Mouse (Mus musculus): ENCODE data around the gene Asb10. TPM values are rescaled to one million over a fixed set of nuclear protein-coding genes. Genes with fewer than 3 reads are reported as not detected.

Asb10 gene
- polyA plus RNA-seq, 1 experiment from 2014 or later, result 0.14 TPM

- no peaks in the 10 kb centered on the region for H3K36me3 ChIP-seq
- H3K27ac ChIP-seq (replicated peaks), result no peak overlapping the region
- 0 out of 2 replicates have a peak overlapping the region, but pooled peaks have one; percentile 1 for H3K4me2 ChIP-seq
- peaks cover 43% of the 10 kb centered on the region for H3K27me3 ChIP-seq
- H3K9ac ChIP-seq, result no peak overlapping the region
- H3K4me1 ChIP-seq (replicated peaks), result peaks cover 19% of the 10 kb centered on the region
- H3K9me3 ChIP-seq, result no peaks in the 10 kb centered on the region
- no peak overlapping the region for H3K4me3 ChIP-seq
- WGBS, result 16% methylated on average over 24 of the region's 24 CpGs
- peak; percentile 57 for ATAC-seq (ENCODE audit: low FRiP score, low read depth)
These were observed 10.6 kb downstream of the Asb10 start for GRCm38 (mm10) chr5:24530042-24530689.

DNA sequence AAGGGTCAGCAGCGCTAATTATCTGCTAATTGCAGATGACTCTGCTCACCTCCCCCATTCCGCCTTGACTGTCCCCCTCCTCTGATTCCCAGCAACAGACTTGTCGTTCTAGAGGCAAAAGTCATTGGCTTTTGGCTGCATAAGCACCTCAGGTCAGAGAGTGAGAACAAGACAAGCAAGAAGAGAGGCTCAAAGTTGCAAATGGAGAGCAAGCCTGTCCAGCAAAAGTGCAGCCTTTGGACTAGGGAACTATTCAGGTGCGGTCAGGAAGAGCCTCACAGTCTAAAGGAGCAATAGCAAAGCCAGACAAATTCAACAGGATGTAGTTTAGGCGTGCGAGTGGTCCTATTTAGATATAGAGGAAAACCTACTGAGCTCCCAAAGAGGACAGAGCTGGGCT lies 13.0 kb downstream of the Asb10 start:
- ATAC-seq (ENCODE audit: low FRiP score, low read depth), result no peak
- Histone ChIP-seq H3K27ac (replicated peaks) (no peak overlapping the region), H3K4me3 (no peak overlapping the region), H3K9me3 (no peaks in the 10 kb centered on the region), H3K4me2 (peak overlapping the region; percentile 96), H3K4me1 (replicated peaks) (peaks cover 22% of the 10 kb centered on the region), H3K36me3 (no peaks in the 10 kb centered on the region), H3K27me3 (peaks cover 61% of the 10 kb centered on the region), H3K9ac (no peak overlapping the region)
- 15% methylated on average over 6 of the region's 6 CpGs for WGBS

GRCm38 (mm10) chr5:24526889-24527230 lies 13.9 kb downstream of the Asb10 start, which contains the start of gene Gbx1:
Gene Gbx1, minus strand, starts transcription at chr5:24527202.
- 1% methylated on average over 35 of the region's 49 CpGs for WGBS
- Histone ChIP-seq H3K36me3 (no peaks in the 10 kb centered on the region), H3K27me3 (peaks cover 56% of the 10 kb centered on the region), H3K4me2 (peak within 1 kb of the TSS; percentile 96), H3K9me3 (no peaks in the 10 kb centered on the region), H3K4me1 (replicated peaks) (peaks cover 22% of the 10 kb centered on the region), H3K9ac (peak within 1 kb of the TSS; percentile 45), H3K4me3 (peak within 1 kb of the TSS; percentile 52), H3K27ac (replicated peaks) (peak within 1 kb of the TSS; percentile 38; the same call in 1 of the 2 replicates)
- ATAC-seq (ENCODE audit: low FRiP score, low read depth), result peak; percentile 15; the same call in 1 of the 2 replicates

- Histone ChIP-seq H3K4me2 (peak overlapping the region; percentile 96), H3K36me3 (no peaks in the 10 kb centered on the region), H3K27ac (replicated peaks) (no peak overlapping the region; the same call in 1 of the 2 replicates), H3K4me3 (peak overlapping the region; percentile 52), H3K4me1 (replicated peaks) (peaks cover 22% of the 10 kb centered on the region), H3K9me3 (no peaks in the 10 kb centered on the region), H3K9ac (peak overlapping the region; percentile 45), H3K27me3 (peaks cover 56% of the 10 kb centered on the region)
- WGBS, result under 1% methylated on average over 59 of the region's 109 CpGs
- peak; percentile 32 for ATAC-seq (ENCODE audit: low FRiP score, low read depth)
These were observed 14.4 kb downstream of the Asb10 start for GRCm38 (mm10) chr5:24526190-24526888.

DNA sequence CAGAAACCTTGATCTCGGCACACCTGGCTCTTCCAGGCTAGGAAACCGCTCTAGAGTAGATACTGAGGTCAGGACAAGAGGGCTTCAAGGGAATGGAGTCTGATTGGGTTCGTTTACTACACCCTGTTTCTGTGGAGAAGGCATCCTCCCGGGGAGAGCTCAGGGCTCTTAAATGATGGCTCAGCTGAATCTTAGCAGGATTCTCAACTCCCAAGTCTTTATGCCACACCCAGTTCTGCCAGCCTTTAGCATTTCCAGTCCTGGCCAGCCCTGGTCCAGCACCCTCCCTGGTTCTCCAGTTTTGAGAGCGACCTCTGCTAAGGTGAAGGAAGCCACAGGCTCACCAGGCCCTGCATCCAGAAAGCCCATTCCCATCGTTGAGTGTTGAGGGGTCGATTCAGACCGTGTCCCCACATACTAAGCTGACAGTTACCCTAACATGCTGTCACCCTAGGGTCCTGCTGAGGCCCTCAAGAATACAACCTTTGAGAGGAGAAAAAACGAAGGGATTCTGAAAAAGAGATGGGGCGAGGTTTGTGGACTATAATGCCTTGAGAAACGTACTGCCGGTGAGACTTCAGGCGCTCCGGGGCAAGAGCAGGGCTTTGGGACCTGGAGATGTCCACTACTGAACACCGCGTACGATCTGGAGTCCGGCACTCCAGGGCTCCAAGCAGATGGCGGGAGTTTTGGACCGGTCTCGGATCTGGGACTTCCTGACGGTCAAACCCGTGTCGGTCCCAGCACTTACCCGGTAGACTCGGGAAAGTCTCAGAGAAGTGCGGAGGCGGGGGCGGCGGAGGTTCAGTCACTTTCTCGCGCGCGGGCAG lies 15.2 kb downstream of the Asb10 start:
- H3K36me3 ChIP-seq, result no peaks in the 10 kb centered on the region
- peak overlapping the region; percentile 96 for H3K4me2 ChIP-seq
- peak overlapping the region; percentile 52 for H3K4me3 ChIP-seq
- H3K4me1 ChIP-seq (replicated peaks), result peaks cover 22% of the 10 kb centered on the region
- H3K27ac ChIP-seq (replicated peaks), result no peak overlapping the region
- ATAC-seq (ENCODE audit: low FRiP score, low read depth), result no peak
- H3K27me3 ChIP-seq, result peaks cover 56% of the 10 kb centered on the region
- H3K9me3 ChIP-seq, result no peaks in the 10 kb centered on the region
- H3K9ac ChIP-seq, result peak overlapping the region; percentile 45; the same call in 1 of the 2 replicates
- WGBS, result 2% methylated on average over 34 of the region's 34 CpGs

DNA sequence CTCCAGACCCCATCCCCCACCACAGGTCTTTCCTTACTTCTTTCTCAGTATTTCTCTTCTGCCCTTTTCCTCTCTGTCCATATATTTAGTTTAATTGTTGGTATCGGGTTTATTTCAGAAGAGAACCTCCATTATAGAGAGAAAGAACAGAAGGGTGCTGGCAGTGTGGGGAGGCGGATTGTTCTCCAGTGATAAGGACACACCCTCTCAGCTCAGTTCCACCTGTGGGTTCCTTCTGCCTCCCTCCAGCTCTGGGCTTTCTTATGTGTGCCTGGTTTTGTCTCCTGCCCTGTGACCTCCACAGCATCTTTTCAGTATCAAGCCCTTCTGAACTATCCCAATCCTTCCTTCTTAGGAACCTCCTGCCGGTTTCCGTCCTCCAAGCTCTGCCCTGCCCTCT lies 16.3 kb downstream of the Asb10 start:
- peaks cover 22% of the 10 kb centered on the region for H3K4me1 ChIP-seq (replicated peaks)
- WGBS, result 17% methylated on average over 4 of the region's 4 CpGs
- no peaks in the 10 kb centered on the region for H3K36me3 ChIP-seq
- peaks cover 55% of the 10 kb centered on the region for H3K27me3 ChIP-seq
- H3K4me3 ChIP-seq, result peak overlapping the region; percentile 52
- no peak overlapping the region for H3K9ac ChIP-seq
- peak overlapping the region; percentile 96 for H3K4me2 ChIP-seq
- H3K27ac ChIP-seq (replicated peaks), result no peak overlapping the region
- H3K9me3 ChIP-seq, result no peaks in the 10 kb centered on the region
- ATAC-seq (ENCODE audit: low FRiP score, low read depth), result no peak

- peak overlapping the region; percentile 52 for H3K4me3 ChIP-seq
These were observed 17.0 kb downstream of the Asb10 start for GRCm38 (mm10) chr5:24523806-24524205.

DNA sequence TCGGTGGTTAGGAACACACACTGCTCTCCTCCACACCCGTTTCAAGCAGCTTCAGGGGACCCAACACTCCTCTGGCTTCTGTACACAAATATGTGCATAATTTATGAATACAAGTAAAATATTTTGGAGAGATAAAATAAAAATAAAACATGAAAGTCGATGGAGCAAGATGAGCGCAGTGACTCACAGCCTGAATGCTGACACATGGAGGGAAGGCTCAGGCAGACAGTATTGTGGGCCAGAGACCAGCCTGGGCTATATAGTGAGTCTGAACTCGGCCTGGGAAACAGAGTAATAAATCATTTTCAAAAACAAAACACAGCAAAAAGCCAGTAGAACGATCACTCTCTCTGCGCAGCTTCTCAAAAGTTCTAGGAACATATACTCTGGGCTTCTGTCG lies 19.4 kb downstream of the Asb10 start:
- Histone ChIP-seq H3K27ac (replicated peaks) (no peak overlapping the region), H3K27me3 (peaks cover 34% of the 10 kb centered on the region), H3K9me3 (no peaks in the 10 kb centered on the region), H3K4me3 (no peak overlapping the region), H3K9ac (no peak overlapping the region), H3K36me3 (no peaks in the 10 kb centered on the region), H3K4me2 (no peak overlapping the region), H3K4me1 (replicated peaks) (peaks cover 10% of the 10 kb centered on the region)
- ATAC-seq (ENCODE audit: low FRiP score, low read depth), result no peak
- WGBS, result 74% methylated on average over 8 of the region's 8 CpGs

More at GRCm38 (mm10) chr5:24523806-24524205, 17.0 kb downstream of the Asb10 start:
- H3K4me2 ChIP-seq, result peak overlapping the region; percentile 96
- peaks cover 47% of the 10 kb centered on the region for H3K27me3 ChIP-seq
- WGBS, result 19% methylated on average over 8 of the region's 8 CpGs
- peaks cover 22% of the 10 kb centered on the region for H3K4me1 ChIP-seq (replicated peaks)
- no peaks in the 10 kb centered on the region for H3K36me3 ChIP-seq
- no peak overlapping the region for H3K9ac ChIP-seq
- H3K9me3 ChIP-seq, result no peaks in the 10 kb centered on the region
- ATAC-seq (ENCODE audit: low FRiP score, low read depth), result no peak
- no peak overlapping the region for H3K27ac ChIP-seq (replicated peaks)

DNA sequence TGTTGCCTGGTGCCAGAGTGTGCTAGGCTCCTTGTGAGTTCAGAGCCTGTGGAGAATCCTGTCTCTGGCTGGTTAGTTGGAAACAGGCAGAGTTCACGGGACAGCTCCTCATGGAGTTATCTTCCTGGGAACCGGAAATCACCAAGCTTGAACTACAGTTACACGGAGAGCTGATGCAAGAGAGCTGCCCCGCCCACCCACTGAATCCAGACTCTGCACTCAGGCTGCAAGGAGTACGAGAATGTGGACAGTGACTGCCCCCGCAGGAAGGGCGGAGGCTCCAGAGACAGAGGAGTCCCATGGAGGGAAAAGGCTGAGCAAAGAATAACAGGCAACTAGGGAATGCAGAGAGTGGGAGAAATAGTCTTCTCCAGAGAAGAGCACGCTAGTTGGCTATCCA lies 28.5 kb downstream of the Asb10 start:
- 59% methylated on average over 8 of the region's 8 CpGs for WGBS
- no peak for ATAC-seq (ENCODE audit: low FRiP score, low read depth)
- H3K27ac ChIP-seq (replicated peaks), result no peak overlapping the region
- no peaks in the 10 kb centered on the region for H3K9me3 ChIP-seq
- no peaks in the 10 kb centered on the region for H3K4me1 ChIP-seq (replicated peaks)
- H3K4me2 ChIP-seq, result no peak overlapping the region
- H3K27me3 ChIP-seq, result no peaks in the 10 kb centered on the region
- H3K36me3 ChIP-seq, result no peaks in the 10 kb centered on the region
- no peak overlapping the region for H3K9ac ChIP-seq
- H3K4me3 ChIP-seq, result no peak overlapping the region

DNA sequence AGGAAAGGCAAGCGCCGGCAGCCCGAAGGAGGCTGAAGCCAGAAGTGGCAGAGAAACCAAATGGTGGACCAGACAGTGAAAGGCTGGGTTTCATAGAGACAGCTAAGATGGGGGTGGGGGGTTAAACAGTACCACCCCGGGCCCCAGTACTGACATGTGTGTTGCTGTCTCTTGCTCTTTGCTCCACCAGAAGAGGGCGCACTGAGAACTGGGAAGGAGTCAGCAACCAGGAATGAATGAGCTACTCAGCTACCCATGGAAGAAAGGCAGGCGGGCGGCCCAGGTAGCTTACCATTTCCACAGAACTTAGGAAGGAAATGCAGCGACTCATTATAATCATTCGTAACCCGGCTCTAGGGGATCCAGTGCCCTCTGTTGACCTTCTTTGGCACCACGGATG lies 30.1 kb downstream of the Asb10 start:
- Histone ChIP-seq H3K4me3 (no peak overlapping the region), H3K27ac (replicated peaks) (no peak overlapping the region), H3K27me3 (no peaks in the 10 kb centered on the region), H3K4me1 (replicated peaks) (no peaks in the 10 kb centered on the region), H3K36me3 (no peaks in the 10 kb centered on the region), H3K9ac (no peak overlapping the region), H3K4me2 (no peak overlapping the region), H3K9me3 (no peaks in the 10 kb centered on the region)
- 52% methylated on average over 11 of the region's 11 CpGs for WGBS
- ATAC-seq (ENCODE audit: low FRiP score, low read depth), result no peak

DNA sequence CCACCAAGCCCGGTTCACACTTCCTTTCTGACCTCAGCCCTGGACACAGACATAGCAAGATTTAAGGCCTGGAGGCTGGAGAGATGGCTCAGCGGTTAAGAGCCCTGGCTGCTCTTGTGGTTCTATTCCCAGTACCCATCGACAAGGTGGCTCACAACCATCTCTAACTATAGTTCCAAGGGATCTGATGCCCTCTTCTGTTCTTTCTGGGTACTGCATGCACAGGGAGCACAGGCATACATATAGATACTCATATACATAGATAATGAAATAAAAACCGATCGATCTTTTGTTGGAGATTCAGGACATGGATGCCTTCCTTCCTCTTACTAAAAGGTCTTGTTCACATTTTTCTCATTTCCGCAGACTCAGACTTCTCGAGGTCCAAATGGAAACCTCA lies 32.4 kb downstream of the Asb10 start:
- 95% methylated on average over 7 of the region's 7 CpGs for WGBS
- H3K27me3 ChIP-seq, result peaks cover 12% of the 10 kb centered on the region; the same call in 1 of the 2 replicates
- H3K9ac ChIP-seq, result no peak overlapping the region
- H3K4me1 ChIP-seq (replicated peaks), result peaks cover 7% of the 10 kb centered on the region; the same call in 1 of the 2 replicates
- H3K27ac ChIP-seq (replicated peaks), result no peak overlapping the region
- no peak overlapping the region for H3K4me3 ChIP-seq
- H3K36me3 ChIP-seq, result no peaks in the 10 kb centered on the region
- no peaks in the 10 kb centered on the region for H3K9me3 ChIP-seq
- H3K4me2 ChIP-seq, result no peak overlapping the region
- ATAC-seq (ENCODE audit: low FRiP score, low read depth), result no peak

DNA sequence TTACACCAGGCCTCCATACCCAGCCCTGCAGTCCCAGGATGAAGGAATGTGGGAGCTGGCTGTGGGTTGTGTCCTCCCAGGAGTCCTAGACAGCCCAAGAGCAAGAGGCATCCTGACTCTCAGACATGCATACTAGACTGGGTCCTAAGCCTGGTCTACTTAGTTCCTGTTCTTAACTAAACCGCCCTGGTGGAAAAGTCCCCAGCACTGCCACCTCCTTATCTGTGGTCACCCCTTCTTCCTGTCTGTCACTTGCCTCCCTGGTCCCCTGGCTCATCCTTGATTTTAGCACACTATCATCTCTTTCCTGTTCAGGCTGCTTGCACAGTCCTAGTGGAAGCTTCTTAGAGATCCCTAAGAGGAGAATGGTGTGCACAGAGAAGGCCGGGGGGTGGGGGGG lies 35.3 kb downstream of the Asb10 start:
- peaks cover 16% of the 10 kb centered on the region for H3K4me1 ChIP-seq (replicated peaks)
- H3K36me3 ChIP-seq, result peaks cover 20% of the 10 kb centered on the region
- no peak overlapping the region for H3K9ac ChIP-seq
- H3K9me3 ChIP-seq, result no peaks in the 10 kb centered on the region
- peaks cover 20% of the 10 kb centered on the region; the same call in 1 of the 2 replicates for H3K27me3 ChIP-seq
- no peak for ATAC-seq (ENCODE audit: low FRiP score, low read depth)
- H3K4me2 ChIP-seq, result no peak overlapping the region
- WGBS, result 68% methylated on average over 2 of the region's 2 CpGs
- H3K4me3 ChIP-seq, result no peak overlapping the region
- H3K27ac ChIP-seq (replicated peaks), result no peak overlapping the region
